Mouse (Mus musculus) heart, postnatal 0 days (tissue): ENCODE results near the gene Map7d2.

Source experiments
- CTCF ChIP-seq: IDR thresholded peaks from 2 replicates; pipeline ENCODE4 v1.5.1; 2016; ENCODE audit warnings: antibody characterized with exemption, control low read depth, low read depth
- EP300 ChIP-seq: IDR thresholded peaks from 2 replicates; pipeline ENCODE4 v1.6.1; 2016; ENCODE audit warnings: antibody characterized with exemption, low read depth

- no peak for TF ChIP-seq CTCF
- TF ChIP-seq EP300, result no peak
Observed at GRCm38 (mm10) chrX:159509042-159509441, 94.7 kb downstream of the Map7d2 start.
